Mouse (Mus musculus): Measurements from ENCODE around the gene Wwc2.

The Wwc2 gene

DNA sequence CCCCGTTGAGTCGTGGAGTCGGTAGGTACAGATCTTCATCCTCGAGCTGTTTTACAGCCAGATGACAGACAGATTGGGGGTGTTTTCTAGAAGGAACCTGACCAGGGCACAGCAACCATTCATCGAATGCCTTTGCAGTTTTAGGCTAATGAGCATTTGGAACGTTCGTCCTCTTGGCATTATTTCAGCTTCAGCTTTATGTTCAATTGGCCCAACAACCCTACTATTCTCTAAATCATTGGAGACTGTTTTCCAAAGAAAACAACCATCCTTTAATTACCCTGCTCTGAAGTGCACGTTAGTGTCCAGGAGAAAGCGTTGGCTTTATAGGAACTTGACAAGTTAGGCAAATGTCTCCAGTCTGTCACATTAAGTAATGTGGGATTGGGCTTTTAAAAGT lies 54.3 kb downstream of the Wwc2 start:
- no peak for DNase-seq

DNA sequence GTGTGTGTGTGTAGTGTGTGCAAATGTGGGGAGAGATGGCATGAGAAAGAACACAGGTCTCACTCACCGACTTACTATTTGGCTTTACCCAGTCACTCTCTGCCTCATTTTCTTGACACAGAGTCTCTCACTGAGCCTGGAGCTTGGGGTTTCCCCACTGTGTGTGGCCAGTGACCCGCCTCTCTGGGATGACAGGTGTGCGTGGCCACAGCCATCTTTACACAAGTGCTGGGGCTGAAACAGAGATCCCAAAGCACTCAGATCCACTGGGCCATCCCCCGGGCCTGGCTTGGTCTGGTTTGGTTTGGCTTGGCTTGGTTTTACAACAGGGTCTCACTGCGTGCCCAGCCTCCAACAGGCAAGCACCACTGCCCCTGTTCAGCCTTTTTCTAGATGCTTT lies 55.3 kb downstream of the Wwc2 start:
- no peak for DNase-seq

DNA sequence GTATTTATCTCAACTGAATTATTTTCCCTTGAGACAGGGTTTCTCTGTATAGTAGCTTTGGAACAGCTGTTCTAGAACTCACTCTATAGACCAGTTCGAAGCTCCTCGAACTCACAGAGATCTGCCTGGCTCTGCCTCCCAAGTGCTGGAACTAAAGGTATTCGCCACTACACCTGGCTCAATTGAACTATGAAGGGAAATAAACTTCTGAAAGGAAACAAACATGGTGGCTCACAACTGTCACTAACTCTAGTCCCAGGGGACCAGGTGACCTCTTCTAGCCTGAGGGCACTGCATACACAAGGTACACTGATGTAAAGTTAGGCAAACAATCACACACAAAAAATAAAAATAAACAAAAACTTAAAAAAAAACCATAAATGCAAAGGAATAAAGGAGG lies 57.6 kb downstream of the Wwc2 start:
- no peak for DNase-seq

DNA sequence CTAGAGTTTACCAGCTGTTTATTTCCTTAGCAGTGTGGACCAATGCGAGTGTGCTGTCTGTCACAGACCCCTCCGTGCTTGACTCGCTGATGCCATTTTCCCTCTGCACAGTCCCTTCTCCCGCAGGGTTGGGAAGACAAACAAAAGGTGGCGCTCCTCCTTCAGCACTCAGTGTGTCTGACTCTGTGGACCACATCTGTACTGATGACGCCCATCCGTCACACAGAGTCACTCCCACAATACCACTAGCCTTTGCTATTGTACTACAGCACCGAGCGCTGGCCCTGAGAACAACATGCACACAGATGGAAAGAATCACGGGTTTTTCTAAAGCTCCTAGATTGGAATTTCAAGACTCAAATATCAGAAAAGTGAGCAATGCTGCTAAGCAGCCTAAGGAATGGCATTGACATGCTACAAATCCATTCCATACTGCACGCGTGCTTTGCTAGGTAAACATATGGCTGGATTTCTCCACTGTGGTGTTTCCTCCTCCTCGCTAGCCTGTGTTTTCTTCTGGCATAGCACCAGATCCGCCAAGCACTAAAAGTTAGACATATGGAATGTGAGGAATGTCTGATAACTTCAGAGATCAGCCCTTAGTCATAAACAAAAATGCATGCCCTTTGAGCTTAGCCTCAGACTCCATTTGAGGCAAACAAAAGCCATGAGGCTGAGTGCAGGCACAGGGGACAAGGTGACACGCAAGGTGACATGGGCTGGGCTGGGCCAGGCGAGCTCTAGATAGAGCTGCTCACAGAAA lies 58.5 kb downstream of the Wwc2 start:
- no peak for DNase-seq

DNA sequence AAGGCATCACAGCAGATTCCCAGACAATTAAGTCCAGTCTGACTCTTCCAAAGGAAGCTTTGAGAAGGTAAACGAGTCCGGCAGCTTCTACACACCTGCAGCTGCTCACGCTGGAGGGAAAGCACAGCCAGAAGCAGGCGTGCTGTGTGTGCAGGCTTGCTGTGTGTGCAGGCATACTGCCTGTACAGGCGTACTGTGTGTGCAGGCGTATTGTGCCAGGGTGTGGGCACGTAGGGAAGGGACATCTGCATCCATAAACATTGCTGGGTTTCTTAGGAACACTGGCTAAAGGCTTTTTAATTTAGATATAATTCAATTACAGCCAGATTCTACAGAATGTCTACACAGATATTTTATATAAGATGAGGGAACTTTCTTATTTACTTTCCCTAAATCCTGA lies 59.4 kb downstream of the Wwc2 start:
- no peak for DNase-seq

DNA sequence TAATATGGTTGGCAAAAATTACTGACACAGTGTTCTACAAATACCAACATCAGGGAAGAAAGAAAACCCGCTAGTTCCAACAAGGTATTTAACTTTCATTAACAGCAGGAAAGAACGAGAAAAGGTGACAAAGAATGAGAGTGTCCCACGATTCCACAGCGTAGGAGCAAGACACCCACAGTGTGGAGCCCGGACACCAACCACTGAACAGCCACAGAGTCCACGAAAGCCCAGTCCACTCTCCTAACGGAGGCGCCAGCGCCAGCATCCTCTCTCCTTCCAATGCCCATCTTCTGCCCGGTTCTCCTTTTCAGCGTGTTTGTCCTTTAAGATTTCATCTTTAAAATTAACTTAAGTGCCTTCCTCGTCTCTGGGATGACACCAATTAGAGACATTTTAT lies 61.1 kb downstream of the Wwc2 start:
- no peak for DNase-seq

DNA sequence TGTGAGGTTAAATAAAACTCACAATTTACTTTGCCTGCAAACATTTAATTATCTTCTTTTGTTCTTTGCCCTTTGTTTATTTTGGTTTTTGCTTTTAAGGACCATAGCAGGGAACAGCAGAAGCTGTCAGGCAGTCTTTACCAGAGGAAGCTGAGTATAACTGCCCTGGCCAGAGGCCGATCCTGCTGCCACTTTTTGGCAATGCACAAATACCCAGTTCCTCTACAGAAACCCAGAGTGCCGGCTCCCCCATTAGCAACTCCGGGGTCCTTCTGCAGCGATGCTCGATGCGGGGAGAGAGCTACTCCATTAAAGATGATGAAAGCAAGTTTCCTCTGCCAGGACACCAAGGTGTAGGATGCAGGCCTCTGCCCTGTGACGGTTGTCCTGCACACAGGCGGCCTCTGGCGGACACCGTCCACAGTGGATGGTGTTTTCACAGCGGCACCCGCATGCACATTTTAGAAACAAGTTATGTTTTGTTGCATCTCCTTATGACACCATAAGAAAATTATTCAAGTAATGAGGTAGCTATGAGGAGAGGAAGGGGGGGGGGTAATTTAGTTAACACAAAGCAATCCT lies 62.0 kb downstream of the Wwc2 start:
- DNase-seq: no peak

DNA sequence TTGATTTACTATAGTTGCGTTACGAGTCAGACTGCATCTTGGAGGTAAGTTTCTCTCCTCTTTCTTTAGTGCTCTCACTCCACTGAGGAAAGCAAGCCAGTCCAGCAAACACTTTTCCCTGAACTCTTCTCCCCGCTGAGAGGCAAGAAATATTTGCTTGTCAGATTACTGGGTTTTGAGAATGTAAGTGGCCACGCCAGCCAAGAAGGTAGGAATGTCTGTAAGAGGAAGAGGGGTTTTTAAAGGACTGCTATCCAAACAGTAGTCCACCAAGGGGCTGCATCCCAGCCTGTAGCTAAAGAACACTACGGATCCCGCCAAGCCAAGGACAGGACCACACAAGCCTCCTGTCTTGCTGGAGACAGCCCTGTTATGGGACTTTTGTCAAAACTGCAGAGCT lies 65.8 kb downstream of the Wwc2 start:
- DNase-seq: no peak

DNA sequence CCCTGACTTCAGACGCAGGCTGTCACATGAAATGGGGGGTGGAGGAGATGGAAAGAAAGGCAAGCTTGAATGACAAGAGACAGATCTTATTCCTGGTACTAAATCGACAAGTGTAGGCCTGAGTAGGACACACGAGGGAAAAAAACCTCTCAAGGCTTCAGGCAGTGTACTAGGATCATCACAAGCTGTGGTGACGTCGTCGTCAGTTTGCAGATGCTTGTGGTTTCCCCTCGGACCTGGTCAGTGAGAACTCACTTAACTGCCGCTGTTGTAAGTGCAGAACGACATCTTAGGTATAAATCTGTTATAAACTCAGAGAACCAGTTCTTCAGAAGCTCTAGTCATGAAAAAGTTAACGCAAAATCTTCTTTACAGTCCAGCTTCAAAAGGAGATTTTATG lies 67.9 kb downstream of the Wwc2 start:
- DNase-seq: no peak

DNA sequence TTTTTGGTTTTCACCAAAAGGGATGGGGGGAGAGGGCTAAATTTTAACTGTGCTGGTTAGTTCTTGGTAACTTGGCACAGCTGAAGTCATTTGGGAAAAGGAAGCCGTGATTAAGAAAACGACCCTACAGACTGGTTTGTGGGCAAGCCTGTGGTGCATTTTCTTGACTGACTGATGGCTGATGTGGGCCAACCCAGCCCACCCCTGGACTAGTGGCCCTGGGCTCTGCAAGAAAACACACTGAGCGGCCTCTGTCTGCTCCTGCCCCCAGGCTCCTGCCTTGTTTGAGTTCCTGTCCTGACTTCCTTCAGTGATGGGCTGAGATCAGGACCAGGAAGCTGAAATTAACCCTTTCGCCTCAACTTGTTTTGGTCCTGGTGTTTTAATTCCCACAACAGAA lies 68.7 kb downstream of the Wwc2 start:
- no peak for DNase-seq

DNA sequence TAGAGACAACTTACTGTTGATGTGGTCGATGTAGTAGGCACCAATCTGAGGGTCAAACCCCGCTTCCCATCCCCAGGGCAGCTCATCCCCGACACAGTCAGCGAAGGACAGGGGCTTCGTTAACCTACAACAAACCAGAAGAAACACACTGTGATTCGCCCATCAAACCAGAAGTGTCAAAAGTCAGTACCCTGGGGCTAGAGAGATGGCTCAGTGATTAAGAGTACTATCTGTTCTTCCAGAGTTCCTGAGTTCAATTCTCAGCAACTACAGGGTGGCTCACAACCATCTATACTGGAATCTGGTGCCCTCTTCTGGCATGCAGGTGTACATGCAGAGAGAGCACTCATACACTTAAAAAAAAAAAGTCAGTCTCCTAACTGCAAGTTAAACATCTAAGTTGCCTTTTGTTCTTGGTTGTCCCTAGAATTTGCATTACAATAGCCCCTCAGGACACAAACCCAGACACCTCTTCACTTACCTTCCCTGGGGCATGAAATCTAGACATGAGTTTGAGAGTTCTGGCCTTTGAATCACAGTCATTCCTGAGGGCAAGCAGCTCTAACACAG lies 70.1 kb downstream of the Wwc2 start:
- DNase-seq: no peak

DNA sequence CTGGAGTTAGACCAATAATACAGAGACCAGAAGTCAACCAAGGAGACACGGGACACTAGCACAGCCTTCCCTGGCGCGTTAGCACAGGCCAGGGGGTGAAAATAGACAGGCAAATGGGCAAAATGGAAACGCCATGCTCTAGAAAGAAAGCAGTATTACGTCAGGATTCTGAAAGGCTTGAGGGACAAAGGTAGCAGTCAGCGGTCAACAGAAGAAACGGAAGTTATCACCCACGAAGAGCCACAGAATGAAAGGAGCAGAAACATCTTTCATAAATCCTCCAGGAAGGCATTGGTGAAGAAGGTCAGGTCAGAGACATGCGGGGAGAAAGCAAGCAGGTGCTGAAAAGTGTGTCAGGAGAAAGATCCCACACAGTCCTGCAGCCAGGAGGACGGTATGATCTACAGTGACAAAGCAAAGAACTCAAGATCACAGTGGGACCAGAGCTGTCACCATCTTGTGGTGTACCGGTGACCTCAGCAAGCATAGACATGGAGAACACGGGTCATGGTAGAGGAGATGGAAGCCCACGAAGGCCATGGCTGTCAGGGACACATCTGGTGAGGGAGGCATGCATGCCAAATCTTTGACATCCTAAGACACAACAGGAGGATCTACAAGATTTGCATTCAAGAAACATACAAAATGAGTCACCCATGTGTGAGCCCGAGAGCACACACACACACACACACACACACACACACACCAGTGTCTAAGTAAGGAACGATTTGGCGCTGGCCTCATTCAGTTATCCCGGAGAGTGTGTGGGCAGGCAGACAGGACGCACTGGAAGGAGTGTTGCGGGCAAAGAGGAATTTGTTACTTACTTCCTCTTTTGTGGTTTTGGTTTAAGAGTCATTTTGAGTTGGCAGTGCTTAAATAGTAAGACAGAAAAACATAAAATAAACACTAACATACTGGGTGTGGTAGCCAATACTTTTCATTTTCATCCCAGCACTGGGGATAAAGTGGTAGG lies 73.4 kb downstream of the Wwc2 start:
- no peak for DNase-seq

DNA sequence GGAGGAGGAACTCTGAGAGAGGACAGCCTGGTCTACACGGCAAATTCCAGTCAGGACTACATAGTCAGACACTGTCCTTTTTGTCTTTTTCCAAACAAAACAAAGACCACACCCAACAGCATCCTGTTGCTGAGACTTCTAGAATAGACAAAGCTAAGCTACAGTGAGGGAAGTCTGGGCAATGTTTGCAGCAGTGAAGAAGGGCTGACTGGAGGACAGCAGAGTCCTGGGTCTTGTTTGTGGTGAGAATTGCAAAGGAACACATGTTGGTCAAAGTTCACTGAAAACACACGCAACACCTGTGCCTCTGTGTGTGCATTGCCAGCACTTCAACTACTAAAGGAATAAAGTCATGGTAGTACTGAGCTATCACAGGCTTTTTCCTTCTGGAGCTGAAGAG lies 75.2 kb downstream of the Wwc2 start:
- DNase-seq: no peak

DNA sequence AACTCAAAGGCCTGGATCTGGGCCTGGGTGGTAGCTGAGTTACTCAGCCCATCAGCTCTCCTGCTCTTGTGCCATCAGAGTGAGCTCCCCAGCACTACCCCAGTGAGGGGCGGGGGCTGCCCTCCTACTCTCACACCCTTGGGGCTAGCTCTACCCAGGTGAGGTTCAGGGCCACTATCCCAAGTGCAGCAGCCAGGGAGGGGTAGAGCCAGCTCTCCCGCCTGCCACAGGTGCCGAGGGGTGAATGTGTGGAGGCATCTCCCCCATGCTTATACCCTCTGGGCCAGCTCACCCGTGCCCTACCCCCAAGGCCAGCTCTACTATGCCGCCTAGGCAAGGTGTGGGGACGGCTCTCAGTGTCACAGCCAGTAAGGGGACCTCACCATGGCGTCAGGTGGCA lies 75.8 kb downstream of the Wwc2 start:
- no peak for DNase-seq

DNA sequence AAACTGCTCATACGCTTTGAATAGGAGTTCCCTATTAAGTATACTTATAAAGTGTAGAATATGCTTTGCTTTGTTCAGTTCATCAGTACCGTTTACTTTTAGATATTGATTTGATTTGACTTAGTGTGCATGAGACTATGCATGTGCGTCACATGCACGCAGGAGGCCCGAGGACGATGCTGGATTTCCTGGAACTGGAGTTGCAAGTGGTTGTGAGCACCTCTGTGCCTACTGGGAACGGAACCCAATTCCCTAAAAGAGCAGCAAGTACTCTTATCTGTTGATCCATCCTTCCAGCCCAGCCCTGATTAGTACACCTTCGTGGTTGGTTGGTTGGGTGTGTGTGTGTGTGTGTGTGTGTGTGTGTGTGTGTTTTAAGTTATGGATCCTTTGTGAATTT lies 76.6 kb downstream of the Wwc2 start:
- no peak for DNase-seq

DNA sequence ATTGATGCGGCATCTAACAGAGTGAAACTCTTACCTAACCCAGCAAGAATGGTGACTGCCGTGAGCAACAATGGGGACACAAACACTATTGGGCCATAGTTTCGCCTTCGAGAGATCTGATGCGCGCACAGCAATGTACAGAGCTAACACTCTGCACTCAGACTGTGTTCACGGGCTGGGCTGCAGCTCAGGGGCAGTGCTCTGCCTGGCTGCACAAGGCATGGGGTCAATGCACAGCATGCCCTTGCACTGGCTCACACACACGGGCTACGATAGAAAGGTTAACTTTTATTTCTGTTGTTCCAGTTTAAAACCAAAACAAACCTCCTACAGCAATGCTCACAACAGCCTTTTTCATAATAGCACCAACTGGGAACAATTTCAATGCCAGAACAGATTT lies 77.1 kb downstream of the Wwc2 start:
- no peak for DNase-seq

DNA sequence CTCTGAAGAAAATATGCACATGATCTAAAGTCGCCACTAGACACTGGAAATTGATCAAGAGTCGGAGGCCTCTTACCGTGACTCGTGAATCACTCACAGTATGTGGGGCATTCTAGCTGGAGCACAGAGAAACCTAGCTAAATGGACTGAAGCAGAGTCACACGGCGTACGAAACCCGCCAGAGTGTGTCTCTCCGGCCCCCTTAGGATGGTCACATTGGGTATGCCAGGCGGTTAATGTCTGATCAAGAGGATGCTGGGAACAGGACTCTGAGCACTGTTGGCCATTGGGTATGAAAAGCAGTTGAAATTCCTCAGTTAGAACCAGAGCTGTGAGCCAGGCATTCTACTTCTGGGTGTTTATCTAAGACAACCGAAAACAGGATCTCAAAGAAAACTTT lies 81.0 kb downstream of the Wwc2 start:
- DNase-seq: no peak

DNA sequence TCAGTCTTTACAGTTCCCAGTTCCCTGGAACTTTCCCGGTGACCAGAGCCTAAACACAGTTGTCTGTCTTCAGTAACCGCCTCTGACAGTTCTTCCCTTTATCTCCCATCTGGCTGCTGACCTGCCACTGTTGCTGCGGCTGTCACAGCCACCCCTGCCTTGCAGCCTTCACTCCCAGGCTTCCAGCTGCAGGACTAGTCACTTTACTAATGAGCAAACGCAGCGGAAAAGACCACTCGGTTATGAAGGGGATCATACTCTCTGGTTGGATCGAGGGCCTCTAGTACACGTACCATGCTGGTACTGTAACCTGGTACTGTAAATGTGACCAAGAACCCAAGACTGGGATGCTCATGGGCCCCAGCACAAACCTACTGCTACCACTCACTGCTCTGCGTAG lies 83.7 kb downstream of the Wwc2 start:
- no peak for DNase-seq

DNA sequence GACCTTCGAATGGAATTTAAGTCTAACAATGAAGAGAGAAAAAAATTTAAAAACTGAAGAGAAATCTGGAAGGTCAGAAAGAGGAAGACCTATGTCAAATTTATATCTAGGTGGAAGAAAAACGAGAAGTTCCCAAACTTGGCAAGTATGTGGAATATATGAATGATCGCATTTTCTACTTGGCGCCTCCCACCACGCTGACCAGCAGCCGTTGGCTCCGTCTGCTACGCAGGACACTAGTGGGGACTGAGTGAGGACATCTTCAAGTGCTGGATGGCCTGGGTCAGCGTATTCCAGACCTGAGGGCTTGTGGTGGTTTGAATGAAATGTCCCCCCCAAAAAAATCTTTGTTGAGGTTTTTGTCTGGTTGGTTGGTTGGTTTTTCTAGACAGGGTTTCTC lies 84.6 kb downstream of the Wwc2 start:
- no peak for DNase-seq

DNA sequence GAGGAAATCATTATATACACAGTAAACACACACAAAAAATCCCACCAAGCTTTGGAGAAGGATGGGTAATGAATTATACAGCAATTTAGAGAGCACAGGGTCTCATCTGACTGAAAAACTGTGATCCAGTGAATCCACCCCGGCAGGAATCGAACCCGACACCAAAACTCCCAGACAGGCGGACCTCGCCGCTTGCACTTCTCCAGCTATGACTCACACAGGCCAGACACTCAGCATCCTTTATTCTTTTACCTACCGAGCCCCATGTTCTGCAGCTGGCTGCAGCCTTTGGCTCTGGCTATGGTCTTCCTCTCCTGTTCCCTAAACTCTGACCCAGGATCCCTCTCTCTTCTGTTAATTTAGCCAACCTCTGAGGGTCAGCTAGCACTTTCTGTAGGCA lies 85.5 kb downstream of the Wwc2 start:
- no peak for DNase-seq

DNA sequence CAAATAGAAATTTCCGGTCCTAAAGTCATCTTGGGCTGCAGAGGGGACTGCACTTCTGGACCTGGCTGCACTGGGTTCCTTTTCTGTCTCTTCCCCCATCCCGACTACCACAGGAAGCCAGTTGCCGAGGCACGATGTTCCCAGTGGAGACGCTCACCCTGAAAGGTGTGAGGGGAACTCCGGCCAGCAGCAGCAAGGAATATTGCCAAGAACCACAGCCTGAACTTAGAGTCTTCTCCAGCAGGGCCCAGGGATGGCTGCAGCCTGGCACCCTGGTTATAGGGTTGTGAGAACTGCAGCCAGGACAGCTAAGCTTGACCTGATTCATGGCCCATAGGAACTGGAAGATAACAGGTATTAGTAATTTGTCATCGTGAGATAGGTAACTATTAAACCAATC lies 86.7 kb downstream of the Wwc2 start:
- DNase-seq: no peak

DNA sequence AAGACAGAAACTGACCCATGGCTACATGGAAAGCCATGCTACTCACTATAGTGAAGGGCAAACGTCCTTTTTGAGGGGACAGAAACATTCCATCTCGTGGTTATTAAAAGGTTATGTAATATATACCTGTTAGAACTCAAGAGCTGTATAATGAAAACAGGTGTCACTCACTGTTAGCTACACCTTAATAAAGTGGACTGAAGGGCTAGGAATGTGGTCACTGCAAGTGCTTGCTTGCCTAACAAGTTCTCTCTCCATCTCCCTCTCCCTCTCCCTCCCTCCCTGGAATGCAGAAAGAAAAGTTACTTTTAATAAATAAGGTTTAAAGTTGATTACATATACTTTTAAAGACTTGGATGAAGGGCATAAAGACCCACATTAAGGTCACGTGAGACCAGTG lies 88.0 kb downstream of the Wwc2 start:
- DNase-seq: no peak

DNA sequence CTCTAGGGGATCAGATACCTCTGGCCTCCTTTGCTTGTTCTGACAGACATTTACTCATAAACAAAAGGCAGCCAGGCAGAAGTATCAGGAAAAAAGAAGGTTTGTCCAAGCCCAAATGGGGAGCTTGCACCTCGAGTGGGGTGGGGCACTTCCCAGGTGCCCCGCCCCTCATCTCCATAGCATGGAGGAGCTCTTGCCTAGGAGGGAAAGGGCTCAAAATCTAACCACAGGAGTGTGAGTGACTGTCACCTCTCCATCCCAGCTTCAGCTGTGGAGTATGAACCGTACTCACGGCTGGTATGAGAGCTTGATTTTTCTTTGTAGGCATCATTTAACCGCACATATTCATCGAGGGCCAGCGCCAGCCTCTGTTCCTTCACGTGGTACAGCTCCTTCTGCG lies 90.4 kb downstream of the Wwc2 start:
- DNase-seq: no peak

DNA sequence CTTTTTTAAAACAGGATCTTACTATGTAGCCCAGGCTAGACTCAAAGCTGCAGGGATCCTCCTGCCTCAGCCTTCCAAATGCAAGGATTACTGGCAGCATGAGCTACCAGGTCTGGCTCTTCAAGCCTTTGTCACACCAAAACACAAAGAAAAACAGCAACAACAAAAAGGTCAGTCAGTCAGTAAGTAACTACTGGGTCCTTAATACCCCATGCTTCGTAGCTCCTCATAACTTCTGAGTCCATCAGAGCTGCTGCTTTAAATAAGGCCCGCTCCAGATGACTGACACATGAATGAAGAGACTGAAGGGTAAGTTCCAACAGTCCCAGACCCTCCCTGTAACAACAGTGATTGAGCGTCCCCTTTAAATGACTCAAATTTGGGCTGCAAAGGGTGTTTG lies 90.8 kb downstream of the Wwc2 start:
- DNase-seq: no peak

Measured in cerebellum, postnatal 10 days (tissue).